Mouse (Mus musculus): ENCODE data around the gene Fcgr4.
"Not testable (repeated sequence)": the region's sequence is repeated elsewhere in the genome, so short reads cannot be mapped to it uniquely, and the experiment has no call there.

The Fcgr4 gene

GRCm38 (mm10) chr1:171018737-171019136 is at the start of gene Fcgr4:
Gene Fcgr4 (plus strand): TSS chr1:171018920.
- DNase-seq, result no peak

- no peak for DNase-seq
Measured at GRCm38 (mm10) chr1:170972494-170972893, 46.2 kb upstream of the Fcgr4 start.

GRCm38 (mm10) chr1:170972936-170973335 is 45.8 kb upstream of the Fcgr4 start:
- DNase-seq, result no peak

- DNase-seq, result no peak
Measured at GRCm38 (mm10) chr1:170974171-170974570, 44.5 kb upstream of the Fcgr4 start.

- no peak for DNase-seq
Measured at GRCm38 (mm10) chr1:170974736-170975135, 44.0 kb upstream of the Fcgr4 start.

- not testable (repeated sequence) for DNase-seq
Measured at GRCm38 (mm10) chr1:170975350-170975749, 43.4 kb upstream of the Fcgr4 start.

GRCm38 (mm10) chr1:170975751-170976161 is 43.0 kb upstream of the Fcgr4 start:
- peak; percentile 6 for DNase-seq

- DNase-seq, result no peak
Measured at GRCm38 (mm10) chr1:170976447-170976846, 42.3 kb upstream of the Fcgr4 start, which contains the start of gene Fcgr2b. Gene Fcgr2b (minus strand): TSS chr1:170976547.

GRCm38 (mm10) chr1:170978601-170979000 is 40.1 kb upstream of the Fcgr4 start:
- no peak for DNase-seq

- DNase-seq, result not testable (repeated sequence)
Measured at GRCm38 (mm10) chr1:170981679-170982078, 37.0 kb upstream of the Fcgr4 start.

- DNase-seq, result no peak
Measured at GRCm38 (mm10) chr1:170982301-170982700, 36.4 kb upstream of the Fcgr4 start.

- DNase-seq, result no peak
Measured at GRCm38 (mm10) chr1:170983066-170983465, 35.7 kb upstream of the Fcgr4 start.

GRCm38 (mm10) chr1:170985092-170985491 is 33.6 kb upstream of the Fcgr4 start:
- no peak for DNase-seq

- DNase-seq, result no peak
Measured at GRCm38 (mm10) chr1:170985861-170986260, 32.9 kb upstream of the Fcgr4 start.

- DNase-seq, result no peak
Measured at GRCm38 (mm10) chr1:170989656-170990055, 29.1 kb upstream of the Fcgr4 start.

GRCm38 (mm10) chr1:170992550-170992949 is 26.2 kb upstream of the Fcgr4 start:
- DNase-seq, result no peak

GRCm38 (mm10) chr1:170996034-170996433 is 22.7 kb upstream of the Fcgr4 start:
- DNase-seq, result no peak

- peak; percentile 43 for DNase-seq
Measured at GRCm38 (mm10) chr1:170996753-170997152, 22.0 kb upstream of the Fcgr4 start.

- peak; percentile 13 for DNase-seq
Measured at GRCm38 (mm10) chr1:170997756-170998655, 20.7 kb upstream of the Fcgr4 start.

GRCm38 (mm10) chr1:170999811-171000210 is 18.9 kb upstream of the Fcgr4 start:
- no peak for DNase-seq

GRCm38 (mm10) chr1:171005081-171005480 is 13.6 kb upstream of the Fcgr4 start:
- DNase-seq, result no peak

GRCm38 (mm10) chr1:171005586-171005985 is 13.1 kb upstream of the Fcgr4 start:
- no peak for DNase-seq

- DNase-seq, result no peak
Measured at GRCm38 (mm10) chr1:171006335-171006734, 12.4 kb upstream of the Fcgr4 start.

- no peak for DNase-seq
Measured at GRCm38 (mm10) chr1:171006905-171007304, 11.8 kb upstream of the Fcgr4 start.

- no peak for DNase-seq
Measured at GRCm38 (mm10) chr1:171011733-171012132, 7.0 kb upstream of the Fcgr4 start.
